Mouse (Mus musculus): ENCODE results near the gene Yipf7.

DNA sequence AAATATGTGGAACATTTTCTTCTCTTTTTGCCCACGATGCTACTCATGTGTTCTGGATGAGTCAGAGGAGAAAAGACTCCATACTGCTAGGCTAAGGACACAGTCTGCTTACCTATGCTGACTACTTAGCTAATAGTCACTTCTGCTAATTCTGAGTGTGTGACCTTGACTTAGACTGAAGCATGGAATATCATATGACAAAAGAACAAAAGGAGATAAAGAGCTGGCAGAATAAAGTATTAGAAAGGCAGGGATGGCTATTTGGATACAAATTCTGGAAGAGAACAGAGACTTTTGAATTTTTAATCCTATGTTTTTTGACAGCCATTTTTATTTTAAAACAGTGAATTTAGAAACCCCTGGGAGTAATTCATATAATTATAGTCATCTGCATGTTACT is 768 bp downstream of the Yipf7 start:
- no peak for TF ChIP-seq GATA1 (IDR thresholded peaks at IDR 0.05; ENCODE audit: low read length)
- no peak for TF ChIP-seq TAL1 (IDR thresholded peaks at IDR 0.05; ENCODE audit: low read length)

Measured in erythroblast, embryonic 14.5 days (primary cell).